Mouse (Mus musculus) spleen, adult 18-20 months (tissue): Measurements from ENCODE around the gene Nxpe4.
A peak's percentile ranks its signal among the peaks of the same experiment; 100 is the strongest.
"Not testable (repeated sequence)": the region's sequence is repeated elsewhere in the genome, so short reads cannot be mapped to it uniquely, and the experiment has no call there.

Experiments used
- DNase-seq, 2 experiments: peaks; one replicate each; pipeline ENCODE4 v3.0.0; 2022; ENCODE audit warnings: mixed read lengths in 2 of 2

Nxpe4 gene

GRCm38 (mm10) chr9:48161505-48162192, at the start of gene Nxpe4:
Gene Nxpe4, plus strand, starts transcription at chr9:48162023.
- peak in 1 of 2 experiments; percentile 3 for DNase-seq

GRCm38 (mm10) chr9:48126815-48127214, 35.0 kb upstream of the Nxpe4 start:
- no peak for DNase-seq

DNA sequence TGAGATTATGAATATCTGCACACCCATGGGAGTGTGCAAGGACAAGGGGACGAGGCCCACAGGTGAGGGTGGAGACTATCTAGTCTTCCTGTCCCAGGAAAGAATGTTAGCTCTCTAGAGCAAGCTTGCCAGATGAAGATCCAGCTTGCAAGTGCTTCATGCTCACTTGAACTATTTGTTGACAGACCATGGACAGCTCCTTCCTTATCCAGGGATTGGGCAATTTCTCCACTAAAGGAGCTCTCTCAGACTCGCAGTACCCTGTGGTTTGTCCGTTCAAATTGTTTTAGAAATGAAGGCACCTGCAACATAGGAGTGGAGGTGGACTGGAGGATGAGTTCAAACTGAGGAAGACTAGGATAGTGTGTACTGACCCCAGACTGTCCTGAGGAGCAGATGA, 24.3 kb upstream of the Nxpe4 start:
- no peak for DNase-seq

DNA sequence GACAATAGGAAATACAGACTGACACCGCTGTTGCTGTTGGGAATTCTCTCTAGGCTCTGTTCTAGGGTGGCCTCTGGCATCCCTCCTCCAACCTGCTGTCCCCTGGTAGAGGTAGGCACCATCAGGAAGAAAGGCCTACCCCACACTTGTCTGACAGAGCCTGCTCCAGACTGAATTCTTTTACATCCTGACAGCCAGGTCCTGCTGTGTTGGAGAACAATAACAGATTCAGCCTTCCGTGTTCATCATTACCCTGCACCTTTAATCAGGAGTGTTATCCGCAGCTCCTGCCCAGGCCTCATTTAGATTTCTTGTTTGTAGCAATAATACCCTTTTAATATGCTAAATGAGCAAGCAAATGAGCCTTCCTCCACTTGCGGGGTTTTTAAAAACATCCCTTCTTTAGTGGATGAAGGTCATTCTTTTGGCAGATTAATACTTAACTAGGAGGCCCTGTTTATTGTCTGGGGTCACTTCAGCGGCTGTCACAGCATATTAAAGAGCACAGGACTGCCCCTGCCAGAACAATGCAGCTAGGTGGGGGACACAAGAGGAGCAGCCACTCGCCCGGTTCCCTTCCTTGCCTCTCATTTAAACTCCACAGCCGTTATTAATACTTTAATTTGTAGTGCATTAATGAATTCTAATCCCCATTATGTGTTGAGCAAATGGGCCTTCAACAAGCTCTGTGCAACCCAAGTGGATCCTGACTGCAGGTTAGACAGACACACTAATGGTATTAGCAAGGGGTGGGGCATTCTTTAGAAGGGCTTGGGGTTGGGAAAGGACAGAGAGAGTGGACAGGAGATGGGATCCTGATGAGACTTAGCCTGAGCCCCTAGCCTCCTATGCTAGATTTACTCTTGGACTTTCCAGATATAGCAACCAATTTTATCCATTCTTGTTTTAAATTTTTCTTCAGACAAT, 21.1 kb upstream of the Nxpe4 start:
- DNase-seq, result no peak

GRCm38 (mm10) chr9:48142646-48143045, 19.2 kb upstream of the Nxpe4 start:
- no peak for DNase-seq

GRCm38 (mm10) chr9:48146761-48147160, 15.1 kb upstream of the Nxpe4 start:
- DNase-seq, result no peak

- not testable (repeated sequence) for DNase-seq
Observed at GRCm38 (mm10) chr9:48166531-48166930, 4.7 kb downstream of the Nxpe4 start.

DNA sequence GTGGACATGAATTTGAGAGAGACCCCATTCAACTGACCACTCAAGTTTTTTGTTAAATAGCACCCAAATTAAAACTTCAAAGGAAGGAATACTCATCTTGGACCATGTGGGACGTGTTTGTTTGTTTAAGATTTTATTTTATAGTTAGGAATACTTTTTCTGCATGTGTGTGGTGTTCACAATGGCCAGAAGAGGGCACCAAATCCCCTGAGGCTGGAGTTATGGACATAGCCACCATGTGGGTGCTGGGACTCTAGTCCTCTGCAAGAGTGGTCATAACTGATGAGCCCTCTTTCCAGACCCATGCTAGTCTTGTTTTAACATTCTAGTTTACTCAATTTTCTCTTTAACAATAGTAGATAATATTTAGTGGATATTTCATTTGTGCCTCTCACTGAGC, 14.9 kb downstream of the Nxpe4 start:
- DNase-seq, result peak in 1 of 2 experiments; percentile 3

- no peak for DNase-seq
Observed at GRCm38 (mm10) chr9:48181300-48181699, 19.5 kb downstream of the Nxpe4 start.

DNA sequence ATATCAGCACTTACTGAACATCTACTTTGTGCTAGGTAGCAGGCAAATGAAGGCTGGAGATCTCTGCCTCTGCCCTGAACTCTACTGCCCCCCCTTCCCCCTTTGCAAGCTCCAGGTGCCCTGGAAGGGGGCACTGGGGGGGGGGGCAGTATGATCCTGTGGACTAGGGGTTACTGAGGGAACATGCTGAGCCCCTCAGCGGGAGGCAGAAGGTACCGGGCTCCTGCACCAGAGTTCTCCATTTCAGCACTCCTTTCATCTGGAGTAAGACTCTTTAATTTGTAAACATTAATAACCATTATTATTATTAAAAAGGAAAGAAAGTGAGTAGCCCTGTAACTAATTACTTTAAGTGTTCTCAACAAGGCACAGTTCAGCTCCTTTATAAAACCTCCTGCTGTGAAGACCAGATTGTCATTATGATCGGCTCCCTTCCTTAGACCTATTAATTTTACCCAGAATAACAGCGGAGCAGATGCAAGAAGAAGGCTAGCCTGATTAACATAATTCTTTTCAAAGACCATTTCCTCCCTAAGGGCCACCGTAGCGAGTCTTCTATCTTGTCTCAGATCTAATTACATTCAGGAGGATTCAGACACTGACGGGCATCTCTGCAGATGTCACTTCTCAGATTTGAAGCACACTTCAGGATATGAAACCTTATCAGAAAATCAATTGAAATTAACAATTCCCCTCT, 21.0 kb downstream of the Nxpe4 start:
- DNase-seq, result no peak

GRCm38 (mm10) chr9:48184319-48184718, 22.5 kb downstream of the Nxpe4 start:
- no peak for DNase-seq

DNA sequence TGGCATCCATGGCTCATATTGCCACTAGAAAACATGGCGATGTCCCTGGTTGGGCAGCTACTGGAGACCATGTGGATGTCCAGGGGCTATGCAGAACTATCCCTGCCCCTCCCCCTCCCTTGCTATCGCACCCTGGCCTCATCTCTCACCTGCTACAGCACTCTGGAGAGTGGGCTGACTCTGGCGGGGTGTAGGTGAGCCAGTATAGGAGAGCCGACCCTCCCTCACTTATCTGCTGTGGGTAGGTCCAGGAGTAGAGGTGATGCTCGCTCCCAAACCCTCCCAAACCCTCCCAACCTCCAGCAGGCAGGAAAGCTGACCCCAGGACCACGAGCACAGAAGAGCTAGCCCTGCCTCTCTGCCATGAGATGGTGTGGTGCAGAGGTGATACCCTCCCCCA, 27.0 kb downstream of the Nxpe4 start:
- DNase-seq, result no peak

DNA sequence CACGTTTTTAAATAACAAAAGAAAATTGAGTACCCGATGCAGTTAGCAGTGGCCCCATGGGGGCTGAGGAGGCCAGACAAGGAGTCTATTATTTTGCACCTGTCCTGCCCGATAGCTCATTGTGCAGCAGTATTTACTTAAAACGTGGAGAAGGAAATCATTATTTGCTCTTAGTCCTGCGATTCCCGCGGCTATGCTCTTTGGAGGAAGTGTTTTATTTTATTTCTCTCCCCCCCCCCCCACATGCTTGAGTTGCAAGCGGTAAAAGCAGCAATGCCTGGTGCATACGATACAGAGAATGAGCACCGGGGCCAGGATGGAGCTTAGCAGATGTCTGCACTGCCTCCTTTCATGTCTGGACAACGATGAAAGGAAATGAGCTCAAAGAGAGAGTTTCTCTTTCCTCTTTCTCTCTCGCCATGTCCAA, 35.6 kb downstream of the Nxpe4 start:
- DNase-seq, result no peak

GRCm38 (mm10) chr9:48210970-48211369, 49.1 kb downstream of the Nxpe4 start:
- DNase-seq, result no peak

DNA sequence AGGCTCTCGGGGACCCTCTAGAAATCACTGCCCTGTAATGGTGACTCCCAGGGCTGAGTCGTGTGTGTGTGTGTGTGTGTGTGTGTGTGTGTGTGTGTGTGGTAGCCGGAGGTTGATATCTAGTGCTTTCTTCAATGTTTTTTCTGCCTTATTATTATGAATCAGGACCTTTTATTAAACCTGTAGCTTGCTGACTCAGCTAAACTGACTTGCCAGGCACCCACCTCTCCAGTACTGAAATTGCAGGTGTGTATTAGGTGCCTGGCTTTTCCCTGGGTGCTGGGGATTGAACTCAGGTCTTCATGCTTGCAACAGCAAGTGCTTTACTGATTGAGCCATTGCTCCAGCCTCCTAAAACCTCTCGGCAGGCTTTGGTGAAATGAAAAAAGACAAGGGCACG, 50.1 kb downstream of the Nxpe4 start:
- DNase-seq, result no peak

- no peak for DNase-seq
Observed at GRCm38 (mm10) chr9:48214751-48215150, 52.9 kb downstream of the Nxpe4 start.

GRCm38 (mm10) chr9:48216091-48217001, 54.5 kb downstream of the Nxpe4 start:
- DNase-seq, result no peak

GRCm38 (mm10) chr9:48230706-48231105, 68.9 kb downstream of the Nxpe4 start:
- DNase-seq, result no peak

DNA sequence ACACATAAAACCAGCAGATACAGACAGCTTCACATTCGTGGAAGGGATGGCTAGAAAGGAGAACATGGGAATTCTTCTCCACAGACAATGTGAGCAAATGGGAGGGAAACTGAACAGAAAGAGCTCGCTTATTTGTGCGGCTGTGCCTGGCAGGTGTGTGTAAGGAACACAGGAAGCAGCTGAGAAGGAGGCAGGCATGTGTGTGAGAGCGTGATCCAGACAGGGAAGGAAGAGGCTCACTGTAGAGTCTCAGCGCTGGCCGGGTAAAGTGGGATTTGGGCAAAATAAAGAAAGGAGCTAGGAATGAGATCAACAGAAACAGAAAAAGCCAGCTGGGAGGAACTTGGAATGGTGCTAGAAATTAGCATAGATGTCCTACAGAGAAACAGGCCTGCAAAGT, 74.6 kb downstream of the Nxpe4 start:
- DNase-seq, result no peak

GRCm38 (mm10) chr9:48238153-48238755, 76.4 kb downstream of the Nxpe4 start:
- peak in 1 of 2 experiments; percentile 41 for DNase-seq

GRCm38 (mm10) chr9:48239461-48239860, 77.6 kb downstream of the Nxpe4 start:
- no peak for DNase-seq

GRCm38 (mm10) chr9:48240431-48240830, 78.6 kb downstream of the Nxpe4 start:
- no peak for DNase-seq
